Mouse (Mus musculus) E14TG2a.4 (cell line): ENCODE measurements at regions not wholly inside any gene's neighbourhood (a gene's known extent, or its start where the extent isn't known, plus 50 kb on each side); places are given as distances from the start of the nearest gene placed in this dataset.

Experiments used
- CTCF ChIP-seq: conservative IDR thresholded peaks from 2 replicates; pipeline ENCODE4 v1.5.1; 2014; ENCODE audit warnings: low read length
- NANOG ChIP-seq: IDR thresholded peaks from 2 replicates; pipeline ENCODE4 v1.6.1; 2014; ENCODE audit warnings: borderline replicate concordance, low read length, mixed read lengths

GRCm38 (mm10) chr12:12680371-12680921, 261.3 kb downstream of the Mycn start:
- TF ChIP-seq CTCF (no peak), NANOG (no peak)
